Mouse (Mus musculus) heart, postnatal 0 days (tissue): Measurements from ENCODE around the gene Enc1. TPM values are rescaled to one million over a fixed set of nuclear protein-coding genes. Genes with fewer than 3 reads are reported as not detected.

ENCODE experiments used
- ATAC-seq: fragments of 200-750 bp; cut with Nextera tagmentation; 2 replicates; pipeline ENCODE4 v1.8.0; 2017; ENCODE audit warnings: low read depth, moderate number of reproducible peaks, moderate library complexity; ENCODE audit not compliant: insufficient read depth
- DNase-seq: peaks from one replicate; pipeline ENCODE4 v3.0.0-alpha.2; 2016; ENCODE audit warnings: low spot score
- H3K27ac ChIP-seq: fragments of 300-500 bp; sonication (generic); 2 replicates; pipeline ENCODE4 v1.5.1; 2014; ENCODE audit warnings: low read depth, mild to moderate bottlenecking
- H3K27me3 ChIP-seq: fragments of 300-500 bp; sonication (generic); 2 replicates; pipeline ENCODE4 v1.6.1; 2014; ENCODE audit warnings: low read length, mixed read lengths; ENCODE audit not compliant: control insufficient read depth, insufficient read depth
- H3K36me3 ChIP-seq: fragments of 300-500 bp; sonication (generic); replicated peaks from 2 replicates; pipeline ENCODE4 v1.6.1; 2014; ENCODE audit warnings: low read length, mixed read lengths; ENCODE audit not compliant: control insufficient read depth, insufficient read depth
- H3K4me1 ChIP-seq: fragments of 300-500 bp; sonication (generic); 2 replicates; pipeline ENCODE4 v1.6.1; 2014; ENCODE audit warnings: antibody characterized with exemption; ENCODE audit not compliant: control insufficient read depth, insufficient read depth
- H3K4me2 ChIP-seq: fragments of 300-500 bp; sonication (generic); 2 replicates; pipeline ENCODE4 v1.6.1; 2014; ENCODE audit warnings: low read depth, mild to moderate bottlenecking, low read length, moderate library complexity
- H3K4me3 ChIP-seq: fragments of 300-500 bp; sonication (generic); 2 replicates; pipeline ENCODE4 v1.5.1; 2014; ENCODE audit warnings: low read depth, low read length
- H3K9ac ChIP-seq: fragments of 300-500 bp; sonication (generic); replicated peaks from 2 replicates; pipeline ENCODE4 v1.6.1; 2014; ENCODE audit warnings: low read depth, low read length, mixed read lengths
- H3K9me3 ChIP-seq: fragments of 300-500 bp; sonication (generic); replicated peaks from 2 replicates; pipeline ENCODE4 v1.6.1; 2016; ENCODE audit warnings: low read length; ENCODE audit not compliant: control insufficient read depth
- CTCF ChIP-seq: IDR thresholded peaks from 2 replicates; pipeline ENCODE4 v1.5.1; 2016; ENCODE audit warnings: antibody characterized with exemption, control low read depth, low read depth
- EP300 ChIP-seq: IDR thresholded peaks from 2 replicates; pipeline ENCODE4 v1.6.1; 2016; ENCODE audit warnings: antibody characterized with exemption, low read depth
- WGBS: fragments of 180-500 bp; shearing (Covaris S2); extraction: QIAGEN DNeasy Blood & Tissue Kit; methylation state at CpG from one replicate; pipeline ENCODE4 v1.1.7; 2014; 5-methylcytosine and 5-hydroxymethylcytosine counted together
- polyA plus RNA-seq: library from polyadenylated mRNA; unstranded; fragments of >200 nt; fragmentation: Nextera tagmentation; extraction: Ambion mirVana; gene quantifications from 2 replicates; pipeline ENCODE4 v1.2.1, GENCODE M21; 2015
- total RNA-seq: library from RNA; depleted of rRNA; stranded (reverse); fragments of >200 nt; gene quantifications from 2 replicates; pipeline ENCODE4 v1.2.3, GENCODE M21; 2014; ENCODE audit warnings: low replicate concordance

The Enc1 gene
- total and polyA plus RNA-seq, 2 experiments from 2014 or later = 1.7 to 10.9 TPM

DNA sequence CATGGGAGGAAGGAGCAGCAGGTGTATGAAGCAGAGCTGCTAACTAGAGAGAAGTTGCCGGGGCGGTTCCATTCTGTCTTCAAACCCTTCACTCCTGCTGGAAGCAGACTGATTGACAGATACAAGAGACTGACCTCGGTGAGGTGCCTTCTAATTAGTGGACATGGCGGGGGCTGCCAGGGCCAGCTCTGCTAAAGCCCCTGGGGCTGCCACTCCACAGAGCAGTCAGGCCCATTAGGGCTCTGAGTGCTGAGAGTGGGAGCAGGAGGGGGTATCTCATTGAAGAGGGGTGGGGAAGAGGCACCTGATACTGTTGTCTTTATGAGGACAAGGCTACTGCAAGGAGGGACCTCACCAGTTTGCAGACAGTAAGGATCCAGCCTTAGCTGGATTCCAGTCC is 25.3 kb upstream of the Enc1 start:
- ATAC-seq (no peak), DNase-seq (no peak)
- Histone ChIP-seq H3K4me1 (no peaks in the 10 kb centered on the region), H3K36me3 (no peaks in the 10 kb centered on the region), H3K4me3 (no peak overlapping the region), H3K27me3 (no peaks in the 10 kb centered on the region), H3K27ac (no peak overlapping the region), H3K9ac (no peak overlapping the region), H3K4me2 (no peak overlapping the region), H3K9me3 (no peaks in the 10 kb centered on the region)
- WGBS = 56% methylated on average over 4 of the region's 4 CpGs
- TF ChIP-seq EP300 (no peak), CTCF (no peak)

DNA sequence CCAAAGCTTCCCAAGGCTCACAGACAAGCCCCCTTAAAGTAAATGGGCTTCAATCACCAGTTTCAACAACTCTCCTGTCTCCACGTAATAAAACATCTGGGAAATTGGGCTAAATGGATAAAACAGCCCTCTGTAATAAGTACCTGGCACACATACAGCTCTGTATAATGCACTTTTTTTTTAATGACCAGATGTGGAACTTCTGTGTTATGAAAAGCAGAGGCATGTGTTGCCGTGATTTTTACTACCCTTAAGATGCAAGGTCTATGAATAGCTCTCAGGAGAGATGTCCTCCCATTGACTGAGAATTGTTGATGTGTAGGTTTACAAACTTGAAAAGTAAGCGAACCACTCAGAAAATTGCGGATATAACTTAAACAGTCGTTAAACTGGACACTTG is 24.7 kb upstream of the Enc1 start:
- H3K9ac ChIP-seq = no peak overlapping the region
- WGBS = 74% methylated on average over 5 of the region's 5 CpGs
- H3K4me2 ChIP-seq = no peak overlapping the region
- no peak for TF ChIP-seq EP300
- no peak for TF ChIP-seq CTCF
- no peaks in the 10 kb centered on the region for H3K36me3 ChIP-seq
- no peak overlapping the region for H3K27ac ChIP-seq
- no peak overlapping the region for H3K4me3 ChIP-seq
- ATAC-seq (no peak), DNase-seq (no peak)
- no peaks in the 10 kb centered on the region for H3K27me3 ChIP-seq
- H3K4me1 ChIP-seq = no peaks in the 10 kb centered on the region
- no peaks in the 10 kb centered on the region for H3K9me3 ChIP-seq

DNA sequence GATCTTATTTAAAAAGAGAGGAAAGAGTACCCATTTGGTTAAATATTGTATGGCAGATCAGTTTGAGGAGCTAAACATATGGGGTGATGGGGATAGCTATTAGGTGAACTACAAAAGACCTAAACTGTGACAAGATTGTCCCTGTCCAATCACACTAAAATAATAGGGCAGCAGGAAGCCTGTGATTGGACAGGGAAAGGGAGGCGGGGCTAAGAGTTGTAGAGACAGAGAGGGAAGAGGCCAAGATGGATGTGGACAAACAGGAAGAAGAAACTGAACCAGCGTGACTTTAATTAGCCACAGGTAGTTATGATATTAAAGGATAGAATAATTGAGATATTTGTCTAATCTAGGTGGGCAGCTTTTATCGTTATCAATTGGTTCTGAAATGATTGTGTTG is 20.9 kb upstream of the Enc1 start:
- Histone ChIP-seq H3K27me3 (no peaks in the 10 kb centered on the region), H3K9me3 (no peaks in the 10 kb centered on the region), H3K9ac (no peak overlapping the region), H3K4me3 (no peak overlapping the region), H3K4me2 (no peak overlapping the region), H3K36me3 (no peaks in the 10 kb centered on the region), H3K4me1 (no peaks in the 10 kb centered on the region), H3K27ac (no peak overlapping the region)
- DNase-seq = no peak
- WGBS = 88% methylated on average over 3 of the region's 3 CpGs
- no peak for ATAC-seq
- TF ChIP-seq EP300 (no peak), CTCF (no peak)

DNA sequence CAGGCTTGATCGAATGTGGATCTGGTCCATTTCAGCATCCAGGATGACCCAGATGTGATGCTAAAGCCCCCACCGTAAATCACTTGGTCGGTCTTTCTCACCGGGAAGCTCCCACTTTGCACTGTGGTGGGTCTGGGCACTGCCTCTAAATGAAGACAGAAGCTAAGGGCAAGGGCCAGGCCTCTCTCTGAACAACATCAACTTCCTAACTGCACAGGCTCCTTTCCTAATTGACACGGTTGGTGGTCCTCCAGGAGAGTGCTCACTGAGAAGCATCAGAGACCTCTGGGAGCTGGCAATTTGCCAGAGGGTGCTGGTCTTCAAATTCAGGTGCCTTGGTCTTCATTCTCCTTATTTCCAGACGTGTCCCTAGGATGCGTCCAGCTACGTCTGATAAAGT is 17.0 kb upstream of the Enc1 start:
- WGBS = 81% methylated on average over 8 of the region's 8 CpGs
- H3K9me3 ChIP-seq = no peaks in the 10 kb centered on the region
- DNase-seq (no peak), ATAC-seq (no peak)
- no peak overlapping the region for H3K9ac ChIP-seq
- H3K27ac ChIP-seq = no peak overlapping the region
- no peaks in the 10 kb centered on the region for H3K36me3 ChIP-seq
- no peaks in the 10 kb centered on the region for H3K27me3 ChIP-seq
- no peak overlapping the region for H3K4me3 ChIP-seq
- no peak overlapping the region for H3K4me2 ChIP-seq
- TF ChIP-seq CTCF = no peak
- TF ChIP-seq EP300 = no peak
- H3K4me1 ChIP-seq = no peaks in the 10 kb centered on the region

DNA sequence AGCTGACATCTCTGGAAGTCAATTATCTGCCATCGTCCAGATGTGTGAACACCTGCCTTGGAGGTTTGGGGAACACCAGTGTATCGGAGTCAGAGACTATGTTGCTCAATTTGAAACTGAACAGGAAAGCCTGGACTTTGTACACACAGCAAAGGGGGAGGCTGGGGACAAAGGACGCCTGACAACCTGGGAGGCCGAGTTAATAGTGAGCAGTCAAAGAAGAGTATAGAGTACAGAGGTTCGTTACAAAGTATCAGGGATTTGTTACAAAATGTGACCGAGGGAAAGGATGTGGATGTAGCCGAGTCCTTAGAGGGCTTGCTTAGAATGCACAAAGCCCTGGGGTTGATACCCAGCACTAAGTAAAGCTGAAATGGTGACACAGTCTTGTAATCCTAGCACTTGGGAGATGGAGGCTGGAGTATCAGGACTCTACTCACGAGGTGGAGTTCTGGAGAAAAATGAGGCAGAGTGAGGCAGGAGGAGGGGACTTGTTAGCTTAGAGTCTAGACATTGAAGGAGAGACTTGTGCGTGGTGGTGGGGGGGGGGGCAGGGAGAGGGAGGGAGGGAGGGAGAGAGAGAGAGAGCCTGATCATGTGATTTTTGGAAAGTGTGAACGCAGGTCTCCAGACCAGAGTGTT is 16.4 kb upstream of the Enc1 start:
- 71% methylated on average over 10 of the region's 10 CpGs for WGBS
- Histone ChIP-seq H3K27ac (no peak overlapping the region), H3K9ac (no peak overlapping the region), H3K4me3 (no peak overlapping the region), H3K9me3 (no peaks in the 10 kb centered on the region), H3K27me3 (no peaks in the 10 kb centered on the region), H3K36me3 (no peaks in the 10 kb centered on the region), H3K4me1 (no peaks in the 10 kb centered on the region), H3K4me2 (no peak overlapping the region)
- DNase-seq (no peak), ATAC-seq (no peak)
- TF ChIP-seq EP300 (no peak), CTCF (no peak)

DNA sequence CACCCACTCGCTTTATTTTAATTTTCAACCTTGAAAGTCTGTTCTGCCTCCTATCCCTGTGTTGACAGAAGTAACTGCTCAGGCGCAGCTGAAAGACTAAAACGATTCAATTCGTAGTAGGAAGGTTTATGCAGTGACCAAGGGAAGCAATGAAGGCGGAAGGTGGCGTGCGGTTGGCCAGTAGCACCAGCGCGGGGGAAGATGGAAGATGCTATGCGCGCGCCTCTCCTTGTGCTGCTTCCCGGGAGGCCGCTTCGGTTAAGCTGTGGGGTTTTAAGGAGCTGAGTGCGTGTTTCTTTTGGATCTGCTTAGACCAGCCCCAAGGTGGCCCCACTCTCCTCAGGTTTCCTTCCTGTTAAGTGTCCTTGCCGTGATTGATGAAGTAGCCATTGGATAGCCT is 15.8 kb upstream of the Enc1 start:
- ATAC-seq (no peak), DNase-seq (no peak)
- no peaks in the 10 kb centered on the region for H3K9me3 ChIP-seq
- no peaks in the 10 kb centered on the region for H3K4me1 ChIP-seq
- TF ChIP-seq EP300 (no peak), CTCF (no peak)
- no peak overlapping the region for H3K4me3 ChIP-seq
- 58% methylated on average over 17 of the region's 17 CpGs for WGBS
- no peak overlapping the region for H3K4me2 ChIP-seq
- H3K9ac ChIP-seq = no peak overlapping the region
- no peak overlapping the region for H3K27ac ChIP-seq
- H3K36me3 ChIP-seq = no peaks in the 10 kb centered on the region
- no peaks in the 10 kb centered on the region for H3K27me3 ChIP-seq
